Mouse (Mus musculus) thymus, adult 2 months (tissue): Measurements from ENCODE around the gene Arhgef18.
A peak's percentile ranks its signal among the peaks of the same experiment; 100 is the strongest.

Experiments used
- CTCF ChIP-seq: fragments of 200-500 bp; IDR thresholded peaks from 2 replicates; pipeline ENCODE4 v1.5.1; 2012; ENCODE audit warnings: mild to moderate bottlenecking, control low read depth, low read length, moderate library complexity, borderline replicate concordance; ENCODE audit not compliant: control insufficient read depth, poor library complexity, insufficient read depth; ENCODE audit errors: extremely low read depth
- POLR2A ChIP-seq: fragments of 200-500 bp; IDR thresholded peaks from 2 replicates; pipeline ENCODE4 v1.6.1; 2012; ENCODE audit warnings: mild to moderate bottlenecking, low read length, control low read depth, moderate library complexity; ENCODE audit not compliant: control insufficient read depth, poor library complexity, insufficient read depth; ENCODE audit errors: extremely low read depth

GRCm38 (mm10) chr8:3358060-3358459 lies 34.7 kb upstream of the Arhgef18 start:
- TF ChIP-seq POLR2A (no peak), CTCF (peak; percentile 39; the same call in 1 of the 2 replicates)
